Mouse (Mus musculus): Measurements from ENCODE around the gene D630045J12Rik. TPM values are rescaled to one million over a fixed set of nuclear protein-coding genes. Genes with fewer than 3 reads are reported as not detected.

Gene D630045J12Rik
- polyA plus RNA-seq (2015; fragmentation: Illumina TruSeq; extraction: RNeasy Lipid Tissue Mini Kit (QIAGEN cat#74804); ENCODE audit: low read depth, low replicate concordance), result 15.2 TPM

DNA sequence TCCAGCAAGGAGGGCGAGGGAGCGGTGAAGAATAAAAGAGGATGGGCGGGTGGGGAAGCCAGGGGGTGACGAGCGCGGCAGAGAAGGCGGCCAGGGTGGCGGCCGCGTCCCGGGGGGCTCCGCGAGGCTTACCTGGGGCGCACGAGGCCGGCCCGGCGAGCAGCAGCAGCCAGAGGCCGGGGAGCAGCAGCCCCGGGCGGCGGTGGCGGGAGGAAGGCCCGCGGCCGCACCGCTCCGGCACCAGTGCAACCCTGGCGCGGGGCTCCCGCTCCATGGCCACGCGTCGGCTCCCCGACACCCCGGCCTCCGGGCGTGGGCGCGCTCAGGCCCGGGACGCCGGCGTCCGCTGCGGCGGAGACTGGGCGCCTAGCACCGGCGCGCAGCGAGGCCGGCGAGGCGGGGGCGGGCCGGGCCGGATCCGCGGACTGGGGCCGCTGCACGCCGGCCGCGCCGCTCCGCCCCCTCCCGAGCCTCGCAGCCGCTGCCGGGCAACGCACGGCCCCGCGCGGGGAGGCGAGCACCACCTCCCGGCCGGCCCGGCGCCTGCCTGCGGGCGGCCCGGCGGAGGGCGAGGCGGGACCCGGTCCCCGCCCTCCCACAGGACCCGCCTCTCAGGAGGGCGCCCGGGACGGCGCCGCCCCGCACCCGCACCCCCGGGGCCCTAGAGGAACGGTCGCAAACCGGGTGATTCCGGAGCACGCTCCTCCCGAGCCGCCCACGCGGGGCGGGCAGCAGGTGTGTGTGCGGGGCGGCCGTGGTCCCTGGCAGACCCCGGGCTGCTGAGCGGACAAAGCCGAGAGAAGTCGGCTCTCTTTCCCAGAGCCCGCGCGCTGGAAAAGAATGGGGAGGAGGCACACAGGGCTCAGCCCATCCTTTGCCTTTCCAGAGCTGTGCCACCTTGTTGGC, at the start of gene D630045J12Rik:
D630045J12Rik (minus strand) TSS at position 274 of the 906 bp plus-strand sequence.

DNA sequence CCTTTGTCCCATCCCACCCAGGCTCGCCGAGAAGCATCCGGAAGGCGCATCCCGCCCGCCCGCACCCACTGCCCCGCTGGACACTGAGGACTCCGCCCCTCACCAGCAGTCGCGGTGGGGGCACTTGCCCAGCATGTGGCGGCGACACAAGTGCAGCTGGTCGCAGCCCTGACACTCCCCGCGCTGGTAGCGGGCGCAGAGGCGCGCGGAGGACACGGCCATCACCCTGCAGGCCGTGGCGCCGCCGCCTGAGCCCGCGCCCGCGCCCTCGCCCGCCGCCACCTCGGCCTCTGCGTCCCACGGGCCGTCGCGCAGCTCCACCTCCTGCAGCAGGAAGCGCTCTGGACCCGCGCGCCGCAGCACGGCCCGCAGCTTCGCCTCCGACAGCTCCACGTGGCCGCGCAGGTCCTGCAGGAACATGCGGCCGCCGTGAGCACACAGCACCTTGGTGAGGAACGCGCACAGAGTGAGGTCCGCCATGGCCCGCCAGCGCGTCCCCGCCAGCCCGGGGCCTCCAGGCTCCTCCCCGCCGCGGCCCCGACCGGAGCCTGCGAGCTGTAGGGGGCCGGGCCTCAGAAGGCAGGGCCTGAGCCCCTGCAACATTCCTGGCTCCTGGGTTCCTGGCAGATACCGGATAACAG, 45.1 kb upstream of the D630045J12Rik start, which contains the start of gene Zc3hav1l:
Zc3hav1l (minus strand) TSS at position 499 of the 641 bp plus-strand sequence.

DNA sequence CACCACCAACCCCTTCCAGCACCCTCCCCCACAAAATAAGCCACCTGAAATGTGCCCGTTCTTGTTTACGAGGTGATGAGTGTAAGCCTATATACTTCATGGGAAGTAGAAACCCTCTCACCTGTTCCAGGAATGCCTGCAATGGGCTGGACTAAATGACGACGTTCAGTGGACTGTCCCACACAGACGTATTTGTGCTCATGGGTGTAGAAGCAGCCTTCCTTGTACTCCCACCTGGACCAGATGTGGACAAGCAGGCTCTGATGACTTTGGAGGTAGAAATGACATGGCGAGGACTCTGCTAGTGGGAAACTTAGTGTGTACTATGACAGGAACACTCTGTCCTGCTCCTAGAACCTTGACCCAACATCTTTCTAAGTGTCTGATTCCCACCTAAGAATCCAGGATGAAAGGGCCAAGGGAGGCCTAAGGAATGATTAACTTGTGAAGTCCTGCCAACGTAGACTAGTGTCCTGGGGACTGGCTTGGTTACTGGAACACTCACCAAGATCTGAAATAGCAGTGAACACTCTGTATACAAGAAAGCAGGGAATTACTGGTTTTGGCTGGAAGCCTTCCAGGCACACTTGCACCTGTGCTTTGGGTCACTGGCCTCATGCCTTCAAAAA, 129.5 kb downstream of the D630045J12Rik start, which contains the start of gene Atp6v0a4:
Atp6v0a4 (minus strand) TSS at position 380 of the 629 bp plus-strand sequence.

GRCm38 (mm10) chr6:38109160-38109795, 144.5 kb downstream of the D630045J12Rik start, which contains the start of gene Tmem213:
Gene Tmem213 (plus strand): TSS chr6:38109255.

Other genes starting within 250 kb of the D630045J12Rik start
- not detected for gene Svopl, start 207.0 kb downstream of the D630045J12Rik start, polyA plus RNA-seq (2015; fragmentation: Illumina TruSeq; extraction: RNeasy Lipid Tissue Mini Kit (QIAGEN cat#74804); ENCODE audit: low read depth, low replicate concordance)
- gene Tmem213, start 144.8 kb downstream of the D630045J12Rik start, polyA plus RNA-seq (2015; fragmentation: Illumina TruSeq; extraction: RNeasy Lipid Tissue Mini Kit (QIAGEN cat#74804); ENCODE audit: low read depth, low replicate concordance), result not detected
- 1.2 TPM for gene Atp6v0a4, start 129.4 kb downstream of the D630045J12Rik start, polyA plus RNA-seq (2015; fragmentation: Illumina TruSeq; extraction: RNeasy Lipid Tissue Mini Kit (QIAGEN cat#74804); ENCODE audit: low read depth, low replicate concordance)
- 2.2 TPM for gene Zc3hav1l, start 45.2 kb upstream of the D630045J12Rik start, polyA plus RNA-seq (2015; fragmentation: Illumina TruSeq; extraction: RNeasy Lipid Tissue Mini Kit (QIAGEN cat#74804); ENCODE audit: low read depth, low replicate concordance)
- 2.9 TPM for gene Zc3hav1, start 100.6 kb upstream of the D630045J12Rik start, polyA plus RNA-seq (2015; fragmentation: Illumina TruSeq; extraction: RNeasy Lipid Tissue Mini Kit (QIAGEN cat#74804); ENCODE audit: low read depth, low replicate concordance)
- 6.3 TPM for gene Ttc26, start 127.5 kb upstream of the D630045J12Rik start, polyA plus RNA-seq (2015; fragmentation: Illumina TruSeq; extraction: RNeasy Lipid Tissue Mini Kit (QIAGEN cat#74804); ENCODE audit: low read depth, low replicate concordance)
- 16.2 TPM for gene Ubn2, start 179.9 kb upstream of the D630045J12Rik start, polyA plus RNA-seq (2015; fragmentation: Illumina TruSeq; extraction: RNeasy Lipid Tissue Mini Kit (QIAGEN cat#74804); ENCODE audit: low read depth, low replicate concordance)